Mouse (Mus musculus) testis, postnatal 10 days (tissue): Measurements from ENCODE around the gene Prrc2c.

Source experiments
- DNase-seq: peaks from one replicate; pipeline ENCODE4 v3.0.0; 2021; ENCODE audit warnings: low spot score

Prrc2c gene

GRCm38 (mm10) chr1:162740401-162740835 lies at the start of gene Prrc2c:
Gene Prrc2c (minus strand): TSS chr1:162740556.
- DNase-seq: peak; percentile 99

GRCm38 (mm10) chr1:162785222-162785621 lies 44.9 kb upstream of the Prrc2c start:
- no peak for DNase-seq

- no peak for DNase-seq
Measured at GRCm38 (mm10) chr1:162783669-162784248, 43.4 kb upstream of the Prrc2c start.

GRCm38 (mm10) chr1:162781035-162781434 lies 40.7 kb upstream of the Prrc2c start:
- peak; percentile 50 for DNase-seq

GRCm38 (mm10) chr1:162777943-162778538 lies 37.7 kb upstream of the Prrc2c start:
- no peak for DNase-seq

GRCm38 (mm10) chr1:162773661-162774060 lies 33.3 kb upstream of the Prrc2c start:
- DNase-seq: no peak

- no peak for DNase-seq
Measured at GRCm38 (mm10) chr1:162771617-162772360, 31.4 kb upstream of the Prrc2c start.

- no peak for DNase-seq
Measured at GRCm38 (mm10) chr1:162752009-162752408, 11.7 kb upstream of the Prrc2c start.

GRCm38 (mm10) chr1:162749607-162750006 lies 9.3 kb upstream of the Prrc2c start:
- no peak for DNase-seq

- no peak for DNase-seq
Measured at GRCm38 (mm10) chr1:162748761-162749160, 8.4 kb upstream of the Prrc2c start.

GRCm38 (mm10) chr1:162739831-162740394 lies 443 bp downstream of the Prrc2c start:
- peak; percentile 65 for DNase-seq

- DNase-seq: peak; percentile 44
Measured at GRCm38 (mm10) chr1:162739406-162739805, 950 bp downstream of the Prrc2c start.

- DNase-seq: no peak
Measured at GRCm38 (mm10) chr1:162738472-162738871, 1.9 kb downstream of the Prrc2c start.

- DNase-seq: no peak
Measured at GRCm38 (mm10) chr1:162735084-162735483, 5.3 kb downstream of the Prrc2c start.

- no peak for DNase-seq
Measured at GRCm38 (mm10) chr1:162734283-162734682, 6.1 kb downstream of the Prrc2c start.

GRCm38 (mm10) chr1:162732041-162732440 lies 8.3 kb downstream of the Prrc2c start:
- no peak for DNase-seq

- DNase-seq: no peak
Measured at GRCm38 (mm10) chr1:162729436-162729835, 10.9 kb downstream of the Prrc2c start.

- no peak for DNase-seq
Measured at GRCm38 (mm10) chr1:162727981-162728380, 12.4 kb downstream of the Prrc2c start.

GRCm38 (mm10) chr1:162723610-162724009 lies 16.7 kb downstream of the Prrc2c start:
- no peak for DNase-seq

GRCm38 (mm10) chr1:162720645-162721044 lies 19.7 kb downstream of the Prrc2c start:
- no peak for DNase-seq

- DNase-seq: no peak
Measured at GRCm38 (mm10) chr1:162700389-162701066, 39.8 kb downstream of the Prrc2c start.

- no peak for DNase-seq
Measured at GRCm38 (mm10) chr1:162697866-162698265, 42.5 kb downstream of the Prrc2c start.
